Comparison of ENCODE assay signal across 20 mouse cellular contexts in genomic region chr1:150776741-150777140, GRCm38 (mm10).
DNase-seq lines count a peak whose midpoint lies in the region; ATAC-seq and TF ChIP-seq lines count a peak whose summit lies in the region.
"Had no signal": no experiment of that assay in that cellular context is flagged by ENCODE, and none has a peak within 500 bp of the region (broad histone marks: within the 10 kb centered on the region; RNA-seq: fewer than 3 reads in every experiment).

No protein-coding gene starts in this region.

- no peak overlapping the region for H3K27ac ChIP-seq in heart, embryonic 11.5 days (ENCODE audit: low read depth, low read length)
- H3K27ac ChIP-seq: embryonic facial prominence, embryonic 12.5 days; forebrain, embryonic 15.5 days; heart, adult 2 months; hindbrain, embryonic 10.5 days; hindbrain, embryonic 14.5 days; intestine, embryonic 15.5 days had no signal

- peak; percentile 25 to 31 for DNase-seq in heart, adult 18-20 months
- DNase-seq in heart, postnatal 14 days, result peak; percentile 23 to 38
- DNase-seq in heart, adult 11 months, result no peak
- peak; percentile 28 for DNase-seq in lung, postnatal 14 days
- DNase-seq in lung, adult 2 months, result no peak
- DNase-seq in skeletal muscle tissue, adult 2 months (ENCODE audit: low read depth, low spot score), result peak; percentile 47
- DNase-seq: adrenal gland, postnatal 14 days; cerebellum, adult 11-12 months; cerebellum, adult 9-10 months; cerebellum, postnatal 25 days had no signal

- H3K4me1 ChIP-seq in heart, embryonic 11.5 days (ENCODE audit: control insufficient read depth, insufficient read depth, low read length), result no peaks in the 10 kb centered on the region
- H3K4me1 ChIP-seq in lung, adult 2 months (ENCODE audit: control insufficient read depth, insufficient read depth, low read length), result no peaks in the 10 kb centered on the region; the same call in 1 of the 2 replicates
- H3K4me1 ChIP-seq: intestine, embryonic 15.5 days had no signal

- H3K36me3 ChIP-seq in heart, embryonic 11.5 days (ENCODE audit: control insufficient read depth, insufficient read depth, low read length), result no peaks in the 10 kb centered on the region; the same call in 1 of the 2 replicates
- H3K36me3 ChIP-seq: forebrain, embryonic 15.5 days; hindbrain, embryonic 10.5 days; intestine, embryonic 15.5 days had no signal

- no peaks in the 10 kb centered on the region for H3K9me3 ChIP-seq in heart, embryonic 11.5 days (replicated peaks; ENCODE audit: control insufficient read depth, low read length)
- H3K9me3 ChIP-seq: embryonic facial prominence, embryonic 12.5 days; forebrain, embryonic 15.5 days; hindbrain, embryonic 10.5 days; intestine, embryonic 15.5 days had no signal

- no peak overlapping the region for H3K4me2 ChIP-seq in heart, embryonic 11.5 days
- H3K4me2 ChIP-seq: embryonic facial prominence, embryonic 12.5 days; forebrain, embryonic 15.5 days; hindbrain, embryonic 14.5 days; intestine, embryonic 15.5 days had no signal

- no peak for TF ChIP-seq CTCF in lung, adult 2 months (IDR thresholded peaks at IDR 0.05; ENCODE audit: insufficient read depth, low read length)

- H3K9ac ChIP-seq in heart, embryonic 11.5 days (ENCODE audit: low read depth, low read length), result no peak overlapping the region
- H3K9ac ChIP-seq: embryonic facial prominence, embryonic 12.5 days; forebrain, embryonic 15.5 days; hindbrain, embryonic 14.5 days; intestine, embryonic 15.5 days had no signal

- no peaks in the 10 kb centered on the region for H3K27me3 ChIP-seq in heart, embryonic 11.5 days (ENCODE audit: control insufficient read depth, insufficient read depth, low read length)
- H3K27me3 ChIP-seq: CH12.LX; embryonic facial prominence, embryonic 12.5 days; forebrain, embryonic 15.5 days; intestine, embryonic 15.5 days; Patski had no signal

- intact Hi-C loops in heart, postnatal 14 days (cut with DNase I), result no loop called here

- ATAC-seq in heart, embryonic 11.5 days (replicated peaks; ENCODE audit: insufficient number of reproducible peaks, low FRiP score, low TSS enrichment), result no peak
- ATAC-seq: activated CD4-positive, CD25-positive, alpha-beta regulatory T cell, adult 4 months; forebrain, embryonic 15.5 days; intestine, embryonic 15.5 days; Patski had no signal

- H3K4me3 ChIP-seq in heart, embryonic 11.5 days (ENCODE audit: low read depth, low read length), result no peak overlapping the region
- H3K4me3 ChIP-seq in lung, adult 2 months (replicated peaks; ENCODE audit: extremely low read depth, low read depth, low read length), result no peak overlapping the region
- H3K4me3 ChIP-seq: embryonic facial prominence, embryonic 12.5 days; forebrain, embryonic 15.5 days; heart, adult 2 months; hindbrain, embryonic 10.5 days; intestine, embryonic 15.5 days had no signal

- TF ChIP-seq POLR2A in lung, adult 2 months (IDR thresholded peaks at IDR 0.05; ENCODE audit: borderline replicate concordance, extremely low read depth, low read depth, low read length), result no peak

Comparison
In these comparisons a context has a peak if more than half of its experiments do, and no peak if none do; other contexts are left out.
1. DNase-seq: peak in heart, adult 18-20 months (2 of 2), heart, postnatal 14 days (2 of 2), lung, postnatal 14 days (single experiment) and skeletal muscle tissue, adult 2 months (single experiment); none in heart, adult 11 months (single experiment) and lung, adult 2 months (single experiment).